ENCODE assay signal across 9 mouse cellular contexts in genomic region chr11:83039796-83040195, GRCm38 (mm10). TPM values are rescaled to one million over a fixed set of nuclear protein-coding genes. Genes with fewer than 3 reads are reported as not detected.
A peak's percentile ranks its signal among the peaks of the same experiment; 100 is the strongest.
DNase-seq lines count a peak whose midpoint lies in the region; ATAC-seq and TF ChIP-seq lines count a peak whose summit lies in the region.
"Had no signal": no experiment of that assay in that cellular context is flagged by ENCODE, and none has a peak within 500 bp of the region (broad histone marks: within the 10 kb centered on the region; RNA-seq: fewer than 3 reads in every experiment).

No protein-coding gene starts in this region.

- no peaks in the 10 kb centered on the region for H3K27me3 ChIP-seq in heart, embryonic 10.5 days (ENCODE audit: insufficient read depth, poor library complexity, severe bottlenecking)
- H3K27me3 ChIP-seq in heart, embryonic 14.5 days (ENCODE audit: control insufficient read depth, insufficient read depth, low read length), result no peaks in the 10 kb centered on the region
- no peaks in the 10 kb centered on the region for H3K27me3 ChIP-seq in liver, embryonic 12.5 days (replicated peaks)

- no peaks in the 10 kb centered on the region for H3K36me3 ChIP-seq in heart, embryonic 10.5 days
- H3K36me3 ChIP-seq in ES-E14 (ENCODE audit: control insufficient read depth, insufficient read depth, low read length, poor library complexity, severe bottlenecking), result no peaks in the 10 kb centered on the region
- no peaks in the 10 kb centered on the region for H3K36me3 ChIP-seq in heart, embryonic 14.5 days (ENCODE audit: control insufficient read depth, insufficient read depth, low read length)
- no peaks in the 10 kb centered on the region for H3K36me3 ChIP-seq in liver, embryonic 12.5 days

- in situ Hi-C loops in ES-E14 (cut with MboI; ENCODE audit: low sequenced_read_pairs in 2 of 2, unreplicated experiment in 2 of 2), result loop anchor here in 1 of 2 experiments (10.0 kb wide), 1 partner anchor 125 kb away; the partner anchor contains the start of gene Unc45b

- H3K4me3 ChIP-seq in heart, embryonic 10.5 days, result peak overlapping the region; percentile 50
- peak overlapping the region; percentile 51 to 68; a peak in 3 of 4 replicates for H3K4me3 ChIP-seq in ES-E14 (ENCODE audit: insufficient read depth in 1 of 2, low read depth in 1 of 2, low read length in 2 of 2, poor library complexity in 1 of 2, severe bottlenecking in 1 of 2)
- peak overlapping the region; percentile 12 to 21; a peak in 2 of 4 replicates for H3K4me3 ChIP-seq in heart, embryonic 14.5 days (ENCODE audit: control insufficient read depth in 1 of 2, insufficient read depth in 1 of 2, low read depth in 1 of 2, low read length in 2 of 2)
- H3K4me3 ChIP-seq in liver, embryonic 12.5 days, result peak overlapping the region; percentile 16

- intact Hi-C loops in heart, postnatal 25 days (cut with DNase I), result loop anchor here (5.0 kb wide), 2 partner anchors 52 to 122 kb away; no protein-coding TSS in a partner anchor
- intact Hi-C loops in left cerebral cortex, postnatal 25 days (cut with DNase I), result no loop called here

- no peaks in the 10 kb centered on the region for H3K9me3 ChIP-seq in heart, embryonic 10.5 days
- H3K9me3 ChIP-seq in ES-E14 (ENCODE audit: control insufficient read depth, insufficient read depth, low read depth, low read length), result no peaks in the 10 kb centered on the region
- H3K9me3 ChIP-seq in heart, embryonic 14.5 days (ENCODE audit: control insufficient read depth, low read length), result no peaks in the 10 kb centered on the region
- H3K9me3 ChIP-seq in liver, embryonic 12.5 days (replicated peaks), result no peaks in the 10 kb centered on the region

- peaks cover 2% of the 10 kb centered on the region; the same call in 1 of the 2 replicates for H3K4me1 ChIP-seq in heart, embryonic 10.5 days
- H3K4me1 ChIP-seq in ES-E14 (ENCODE audit: control insufficient read depth in 2 of 2, insufficient read depth in 2 of 2, low read length in 2 of 2, poor library complexity in 1 of 2), result no peaks in the 10 kb centered on the region; a peak in 1 of 4 replicates
- H3K4me1 ChIP-seq in heart, embryonic 14.5 days (ENCODE audit: control insufficient read depth in 2 of 2, insufficient read depth in 2 of 2, low read length in 2 of 2), result no peaks in the 10 kb centered on the region
- no peaks in the 10 kb centered on the region for H3K4me1 ChIP-seq in liver, embryonic 12.5 days

- H3K9ac ChIP-seq in ES-E14 (ENCODE audit: insufficient read depth, low read depth, low read length, poor library complexity, severe bottlenecking), result 0 out of 2 replicates have a peak overlapping the region, but pooled peaks have one; percentile 26
- H3K9ac ChIP-seq in heart, embryonic 14.5 days (ENCODE audit: low read length), result no peak overlapping the region
- H3K9ac ChIP-seq in liver, embryonic 12.5 days, result no peak overlapping the region

- H3K4me2 ChIP-seq in heart, embryonic 14.5 days (ENCODE audit: low read length), result peak overlapping the region; percentile 62
- peak overlapping the region; percentile 55 for H3K4me2 ChIP-seq in liver, embryonic 12.5 days

- H3K27ac ChIP-seq in heart, embryonic 10.5 days, result 0 out of 2 replicates have a peak overlapping the region, but pooled peaks have one; percentile 19
- no peak overlapping the region for H3K27ac ChIP-seq in ES-E14 (ENCODE audit: insufficient read depth, low read depth, low read length, poor library complexity, severe bottlenecking)
- no peak overlapping the region for H3K27ac ChIP-seq in heart, embryonic 14.5 days (replicated peaks in 1 of 2; ENCODE audit: control insufficient read depth in 1 of 2, insufficient read depth in 1 of 2, low read depth in 2 of 2, low read length in 2 of 2)
- no peak overlapping the region for H3K27ac ChIP-seq in liver, embryonic 12.5 days

- no peak for DNase-seq in heart, embryonic 10.5 days (ENCODE audit: low spot score)
- DNase-seq in heart, postnatal 25 days (ENCODE audit: low spot score), result no peak
- DNase-seq in ES-E14 (ENCODE audit: low read depth, low spot score), result no peak
- DNase-seq in natural killer cell, adult 2 months (ENCODE audit: low spot score in 2 of 2), result no peak
- DNase-seq in urinary bladder, postnatal 25 days (ENCODE audit: low spot score), result no peak
- no peak for DNase-seq in left cerebral cortex, postnatal 25 days (ENCODE audit: low spot score in 2 of 2)
- DNase-seq: left cerebral cortex, postnatal 4 days had no signal

- 10% methylated on average over 19 of the region's 19 CpGs for WGBS in heart, embryonic 10.5 days
- 11% methylated on average over 19 of the region's 19 CpGs for WGBS in heart, embryonic 14.5 days
- 7% methylated on average over 19 of the region's 19 CpGs for WGBS in liver, embryonic 12.5 days (ENCODE audit: insufficient replicate concordance)

- no peak for ATAC-seq in heart, embryonic 14.5 days (ENCODE audit: insufficient number of reproducible peaks, insufficient read depth, low FRiP score, low read depth)
- ATAC-seq in liver, embryonic 12.5 days, result no peak

TF ChIP-seq in ES-E14, 5 proteins besides CTCF, POLR2A, EP300 and RAD21:
- no peak for TF ChIP-seq CHD2 (IDR thresholded peaks at IDR 0.05; ENCODE audit: low read depth, low read length)
- TF ChIP-seq MAFK (IDR thresholded peaks at IDR 0.05; ENCODE audit: insufficient read depth, low read depth, low read length), result no peak
- no peak for TF ChIP-seq ZC3H11A (IDR thresholded peaks at IDR 0.05; ENCODE audit: borderline replicate concordance, low read depth, low read length)
- no peak for TF ChIP-seq ZNF384 (IDR thresholded peaks at IDR 0.05; ENCODE audit: low read depth, low read length)
- TF ChIP-seq HCFC1 (IDR thresholded peaks at IDR 0.05; ENCODE audit: borderline replicate concordance, insufficient read depth, low read length), result no peak

RNA-seq across cellular contexts. Expression of gene Slfn8, which starts 19.2 kb away (rescaled TPM):
- 0.04 and 0.30 TPM in 2 replicates for polyA plus RNA-seq in heart, embryonic 10.5 days (2016; fragmentation: Nextera tagmentation; extraction: Ambion mirVana)
- total RNA-seq in heart, postnatal 25 days (2021), result under 1 TPM; 0.55 to 0.89 TPM
- 2.3 and 2.4 TPM in 2 replicates for total RNA-seq in ES-E14 (2012; rRNA removed)
- 0.58 TPM in 2 replicates for polyA plus RNA-seq in heart, embryonic 14.5 days (2014; fragmentation: Nextera tagmentation; extraction: Ambion mirVana)
- 0.38 and 0.72 TPM in 2 replicates for polyA plus RNA-seq in liver, embryonic 12.5 days (2016; fragmentation: Nextera tagmentation; extraction: Ambion mirVana)
- under 1 TPM; 0.50 to 0.87 TPM for total RNA-seq in left cerebral cortex, postnatal 25 days (2021)

RNA-seq across cellular contexts. Expression of gene Slfn2, which starts 25.1 kb away (rescaled TPM):
- 1.3 and 1.5 TPM in 2 replicates for polyA plus RNA-seq in heart, embryonic 10.5 days (2016; fragmentation: Nextera tagmentation; extraction: Ambion mirVana)
- total RNA-seq in heart, postnatal 25 days (2021), result 1 to 10 TPM; 3.2 to 3.8 TPM
- 0.26 and 2.0 TPM in 2 replicates for total RNA-seq in ES-E14 (2012; rRNA removed)
- 4.5 and 5.5 TPM in 2 replicates for polyA plus RNA-seq in heart, embryonic 14.5 days (2014; fragmentation: Nextera tagmentation; extraction: Ambion mirVana)
- polyA plus RNA-seq in liver, embryonic 12.5 days (2016; fragmentation: Nextera tagmentation; extraction: Ambion mirVana), result 3.5 and 3.6 TPM in 2 replicates
- 1 to 10 TPM; 1.3 to 1.6 TPM for total RNA-seq in left cerebral cortex, postnatal 25 days (2021)

RNA-seq across cellular contexts. Expression of gene Slfn9, which starts 48.2 kb away (rescaled TPM):
- polyA plus RNA-seq in heart, embryonic 10.5 days (2016; fragmentation: Nextera tagmentation; extraction: Ambion mirVana), result 12.6 and 17.8 TPM in 2 replicates
- 1 to 10 TPM; 1.1 to 1.5 TPM for total RNA-seq in heart, postnatal 25 days (2021)
- total RNA-seq in ES-E14 (2012; rRNA removed), result 10.9 and 12.3 TPM in 2 replicates
- 12.4 and 13.8 TPM in 2 replicates for polyA plus RNA-seq in heart, embryonic 14.5 days (2014; fragmentation: Nextera tagmentation; extraction: Ambion mirVana)
- 7.6 and 8.3 TPM in 2 replicates for polyA plus RNA-seq in liver, embryonic 12.5 days (2016; fragmentation: Nextera tagmentation; extraction: Ambion mirVana)
- under 1 TPM; 0.48 to 0.57 TPM for total RNA-seq in left cerebral cortex, postnatal 25 days (2021)
